Mouse (Mus musculus): ENCODE measurements at regions not wholly inside any gene's neighbourhood (a gene's known extent, or its start where the extent isn't known, plus 50 kb on each side); places are given as distances from the start of the nearest gene placed in this dataset.

DNA sequence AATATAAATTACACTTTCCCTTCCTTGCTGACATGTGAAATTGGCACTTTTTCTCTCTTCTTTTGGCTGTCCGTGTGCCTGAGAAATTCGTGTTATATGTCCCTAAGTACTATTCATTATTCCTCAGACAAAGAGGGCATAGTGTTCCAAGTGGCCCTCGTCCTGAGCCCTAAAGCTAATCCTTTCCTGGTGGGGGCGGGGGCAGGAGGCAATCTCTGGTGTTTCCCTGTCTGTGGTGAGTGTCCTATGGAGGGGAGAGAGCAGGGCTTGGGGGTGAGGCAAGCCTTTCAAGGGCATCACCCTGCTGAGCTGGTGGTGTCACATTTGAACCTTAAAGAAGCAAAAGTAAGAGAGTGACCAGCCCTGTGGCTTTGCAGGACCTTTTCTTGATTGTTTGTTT, 69.9 kb upstream of the Ajap1 start:
- no peaks in the 10 kb centered on the region for H3K79me2 ChIP-seq (replicated peaks; ENCODE audit: control insufficient read depth, insufficient read depth, low read length)
- 45% methylated on average over 4 of the region's 4 CpGs for WGBS
- TF ChIP-seq POLR2A (IDR thresholded peaks at IDR 0.05; ENCODE audit: insufficient read depth, low read depth, low read length) (no peak), CTCF (IDR thresholded peaks at IDR 0.05) (no peak), EP300 (IDR thresholded peaks at IDR 0.05; ENCODE audit: insufficient read depth, low read depth, low read length) (no peak)
- no peak overlapping the region for H3K27ac ChIP-seq
- H3K4me1 ChIP-seq (ENCODE audit: control insufficient read depth, insufficient read depth, low read length): no peaks in the 10 kb centered on the region
- intact Hi-C loops (cut with DNase I): no loop called here
- H3K4me3 ChIP-seq: no peak overlapping the region
- H3K27me3 ChIP-seq (ENCODE audit: control insufficient read depth, insufficient read depth, low read length): no peaks in the 10 kb centered on the region
- H3K9ac ChIP-seq (ENCODE audit: low read depth, low read length): no peak overlapping the region
- no peaks in the 10 kb centered on the region for H3K36me3 ChIP-seq (ENCODE audit: control insufficient read depth, insufficient read depth, low read length)
- DNase-seq: no peak

DNA sequence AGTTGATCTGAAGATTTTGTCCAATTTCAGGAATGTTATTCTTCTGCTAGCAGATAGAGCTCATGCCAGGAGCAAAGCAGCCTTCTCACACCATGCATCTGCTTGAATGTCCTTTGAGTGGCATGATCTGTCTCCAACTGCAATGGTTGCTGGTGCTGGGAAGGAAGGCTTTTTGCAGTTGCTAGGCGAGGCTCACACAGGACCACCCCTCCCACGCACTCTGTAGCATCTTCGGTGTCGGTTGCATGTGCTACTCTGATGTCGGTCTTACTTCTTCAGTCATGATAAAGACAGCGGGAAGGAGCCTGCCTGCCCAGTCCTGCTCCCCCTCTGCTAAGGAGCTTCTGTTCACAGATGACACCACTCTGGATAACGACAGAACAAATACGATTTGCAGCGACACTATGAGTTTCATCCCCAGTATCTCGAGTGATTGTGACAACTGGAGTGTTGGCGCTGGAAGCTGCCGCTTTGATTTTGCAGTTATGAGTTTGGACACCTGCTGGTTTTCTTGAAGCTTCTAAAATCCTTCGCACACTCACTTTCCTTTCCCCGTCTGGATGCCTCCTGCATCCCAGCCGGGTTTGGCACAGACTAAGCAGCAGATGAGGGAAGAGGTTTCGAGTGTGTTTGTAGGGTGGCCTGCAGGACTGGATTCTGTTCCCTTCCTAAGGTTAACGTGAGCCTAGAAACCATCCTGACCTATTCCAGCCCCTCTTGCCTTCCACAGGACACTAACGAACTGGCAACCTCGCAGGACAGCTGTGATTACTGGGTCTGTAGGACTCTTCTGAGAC, 75.4 kb upstream of the Ajap1 start:
- WGBS: 70% methylated on average over 19 of the region's 19 CpGs
- TF ChIP-seq POLR2A (IDR thresholded peaks at IDR 0.05; ENCODE audit: insufficient read depth, low read depth, low read length) (no peak), CTCF (IDR thresholded peaks at IDR 0.05) (no peak), EP300 (IDR thresholded peaks at IDR 0.05; ENCODE audit: insufficient read depth, low read depth, low read length) (no peak)
- no peak overlapping the region for H3K27ac ChIP-seq
- H3K4me3 ChIP-seq: no peak overlapping the region
- H3K27me3 ChIP-seq (ENCODE audit: control insufficient read depth, insufficient read depth, low read length): no peaks in the 10 kb centered on the region
- H3K9ac ChIP-seq (ENCODE audit: low read depth, low read length): no peak overlapping the region
- H3K4me1 ChIP-seq (ENCODE audit: control insufficient read depth, insufficient read depth, low read length): no peaks in the 10 kb centered on the region
- H3K79me2 ChIP-seq (replicated peaks; ENCODE audit: control insufficient read depth, insufficient read depth, low read length): no peaks in the 10 kb centered on the region
- no peaks in the 10 kb centered on the region for H3K36me3 ChIP-seq (ENCODE audit: control insufficient read depth, insufficient read depth, low read length)
- intact Hi-C loops (cut with DNase I): no loop called here
- DNase-seq: no peak

DNA sequence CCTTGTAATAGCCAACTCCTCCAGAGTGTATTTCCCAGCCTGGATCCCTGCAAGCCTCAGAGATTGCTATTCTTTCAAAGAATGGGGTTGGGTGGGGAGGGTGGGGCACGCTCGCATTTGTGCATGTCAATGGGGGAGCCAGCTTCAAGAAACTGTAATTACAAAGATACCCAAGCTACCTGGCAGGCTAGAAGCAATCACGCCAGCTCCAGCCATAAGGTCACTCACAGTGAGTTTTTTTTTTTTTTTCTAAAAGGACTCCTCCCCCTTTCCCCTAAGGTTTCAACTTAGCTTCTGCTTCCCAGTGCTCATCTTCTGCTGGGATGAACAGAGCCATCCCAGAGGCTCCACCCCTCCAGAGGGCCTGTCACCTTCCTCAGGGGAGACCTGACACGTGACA, 77.0 kb upstream of the Ajap1 start:
- H3K9ac ChIP-seq (ENCODE audit: low read depth, low read length): no peak overlapping the region
- no peak for TF ChIP-seq CTCF (IDR thresholded peaks at IDR 0.05)
- TF ChIP-seq POLR2A (IDR thresholded peaks at IDR 0.05; ENCODE audit: insufficient read depth, low read depth, low read length): no peak
- TF ChIP-seq EP300 (IDR thresholded peaks at IDR 0.05; ENCODE audit: insufficient read depth, low read depth, low read length): no peak
- intact Hi-C loops (cut with DNase I): no loop called here
- DNase-seq: no peak
- no peaks in the 10 kb centered on the region for H3K79me2 ChIP-seq (replicated peaks; ENCODE audit: control insufficient read depth, insufficient read depth, low read length)
- no peak overlapping the region for H3K4me3 ChIP-seq
- H3K36me3 ChIP-seq (ENCODE audit: control insufficient read depth, insufficient read depth, low read length): no peaks in the 10 kb centered on the region
- 59% methylated on average over 4 of the region's 4 CpGs for WGBS
- H3K4me1 ChIP-seq (ENCODE audit: control insufficient read depth, insufficient read depth, low read length): no peaks in the 10 kb centered on the region
- no peaks in the 10 kb centered on the region for H3K27me3 ChIP-seq (ENCODE audit: control insufficient read depth, insufficient read depth, low read length)
- H3K27ac ChIP-seq: no peak overlapping the region

DNA sequence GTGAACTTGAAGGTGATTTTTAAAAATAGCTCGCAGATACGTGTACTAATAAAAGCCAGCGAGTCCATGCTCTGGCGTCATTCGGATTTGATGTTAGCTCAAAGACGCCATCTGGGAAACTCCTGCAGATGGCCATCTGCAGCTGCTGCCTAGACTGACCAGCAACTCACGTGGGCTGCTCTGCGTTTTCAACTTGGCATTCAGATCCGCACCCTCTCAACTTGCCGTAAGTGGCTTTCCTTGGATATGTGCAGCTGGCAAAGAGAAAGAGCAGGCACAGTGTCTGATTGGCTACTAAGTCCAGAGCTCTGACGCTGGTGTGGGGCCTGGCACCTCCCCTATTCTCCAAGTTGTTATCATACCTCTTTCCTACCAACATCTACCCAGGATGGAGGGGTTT, 77.6 kb upstream of the Ajap1 start:
- intact Hi-C loops (cut with DNase I): no loop called here
- no peaks in the 10 kb centered on the region for H3K79me2 ChIP-seq (replicated peaks; ENCODE audit: control insufficient read depth, insufficient read depth, low read length)
- no peaks in the 10 kb centered on the region for H3K27me3 ChIP-seq (ENCODE audit: control insufficient read depth, insufficient read depth, low read length)
- H3K36me3 ChIP-seq (ENCODE audit: control insufficient read depth, insufficient read depth, low read length): no peaks in the 10 kb centered on the region
- H3K4me1 ChIP-seq (ENCODE audit: control insufficient read depth, insufficient read depth, low read length): no peaks in the 10 kb centered on the region
- 40% methylated on average over 11 of the region's 11 CpGs for WGBS
- peak in 1 of 2 experiments; percentile 25 for DNase-seq
- no peak overlapping the region for H3K9ac ChIP-seq (ENCODE audit: low read depth, low read length)
- no peak overlapping the region for H3K4me3 ChIP-seq
- no peak overlapping the region for H3K27ac ChIP-seq
- TF ChIP-seq POLR2A (IDR thresholded peaks at IDR 0.05; ENCODE audit: insufficient read depth, low read depth, low read length): no peak
- TF ChIP-seq EP300 (IDR thresholded peaks at IDR 0.05; ENCODE audit: insufficient read depth, low read depth, low read length): no peak
- no peak for TF ChIP-seq CTCF (IDR thresholded peaks at IDR 0.05)

DNA sequence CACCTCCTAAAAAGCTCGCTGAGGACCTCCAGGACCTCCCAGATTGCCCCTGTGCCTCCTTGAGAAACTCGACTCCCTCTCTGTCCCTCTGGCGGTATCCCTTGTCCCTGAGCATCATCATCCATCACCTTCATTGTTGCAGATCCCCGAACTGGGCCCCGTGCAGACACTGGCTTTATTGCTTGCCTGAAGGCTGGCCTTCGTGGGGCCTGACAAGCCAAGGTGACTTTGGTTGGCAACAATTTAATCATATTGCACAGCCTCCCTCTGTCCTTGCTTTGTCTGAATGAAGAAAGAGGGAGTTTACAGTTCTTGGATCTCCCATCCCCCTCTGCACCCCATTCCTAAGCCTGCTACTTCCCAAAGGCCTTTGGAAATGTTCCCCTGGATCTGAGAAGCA, 78.3 kb upstream of the Ajap1 start:
- WGBS: 55% methylated on average over 6 of the region's 6 CpGs

DNA sequence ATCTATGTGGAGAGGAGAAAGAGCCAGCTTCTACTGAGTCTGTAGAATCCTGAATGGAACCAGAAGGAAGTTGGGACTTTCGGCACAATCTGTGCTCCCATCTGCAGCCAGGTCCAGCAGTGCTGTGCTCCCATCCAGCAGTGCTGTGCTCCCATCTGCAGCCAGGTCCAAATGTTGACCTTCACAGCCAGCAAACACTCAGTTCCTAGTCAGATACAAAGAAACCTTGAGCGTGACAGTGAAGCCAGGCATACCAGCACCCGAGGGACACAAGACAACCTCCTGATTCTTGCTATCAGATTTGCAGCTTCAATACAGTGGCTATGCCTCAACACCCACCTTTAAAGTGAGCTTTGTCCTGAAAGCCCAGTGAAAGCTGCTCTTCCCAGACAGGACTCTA, 79.4 kb upstream of the Ajap1 start:
- Histone ChIP-seq H3K4me1 (ENCODE audit: control insufficient read depth, insufficient read depth, low read length) (no peaks in the 10 kb centered on the region), H3K27ac (no peak overlapping the region), H3K79me2 (replicated peaks; ENCODE audit: control insufficient read depth, insufficient read depth, low read length) (no peaks in the 10 kb centered on the region), H3K36me3 (ENCODE audit: control insufficient read depth, insufficient read depth, low read length) (no peaks in the 10 kb centered on the region), H3K4me3 (no peak overlapping the region), H3K9ac (ENCODE audit: low read depth, low read length) (no peak overlapping the region), H3K27me3 (ENCODE audit: control insufficient read depth, insufficient read depth, low read length) (no peaks in the 10 kb centered on the region)
- WGBS: 82% methylated on average over 3 of the region's 3 CpGs
- TF ChIP-seq CTCF (IDR thresholded peaks at IDR 0.05) (no peak), POLR2A (IDR thresholded peaks at IDR 0.05; ENCODE audit: insufficient read depth, low read depth, low read length) (no peak), EP300 (IDR thresholded peaks at IDR 0.05; ENCODE audit: insufficient read depth, low read depth, low read length) (no peak)
- DNase-seq: no peak
- intact Hi-C loops (cut with DNase I): no loop called here

More for the DNA sequence above, 78.3 kb upstream of the Ajap1 start:
- TF ChIP-seq POLR2A (IDR thresholded peaks at IDR 0.05; ENCODE audit: insufficient read depth, low read depth, low read length) (no peak), CTCF (IDR thresholded peaks at IDR 0.05) (no peak), EP300 (IDR thresholded peaks at IDR 0.05; ENCODE audit: insufficient read depth, low read depth, low read length) (no peak)
- intact Hi-C loops (cut with DNase I): no loop called here
- no peak for DNase-seq
- H3K27me3 ChIP-seq (ENCODE audit: control insufficient read depth, insufficient read depth, low read length): no peaks in the 10 kb centered on the region
- no peaks in the 10 kb centered on the region for H3K36me3 ChIP-seq (ENCODE audit: control insufficient read depth, insufficient read depth, low read length)
- H3K9ac ChIP-seq (ENCODE audit: low read depth, low read length): no peak overlapping the region
- no peaks in the 10 kb centered on the region for H3K79me2 ChIP-seq (replicated peaks; ENCODE audit: control insufficient read depth, insufficient read depth, low read length)
- no peak overlapping the region for H3K4me3 ChIP-seq
- H3K4me1 ChIP-seq (ENCODE audit: control insufficient read depth, insufficient read depth, low read length): no peaks in the 10 kb centered on the region
- H3K27ac ChIP-seq: no peak overlapping the region
